ENCODE assay signal across 13 mouse cellular contexts in the genomic region with DNA sequence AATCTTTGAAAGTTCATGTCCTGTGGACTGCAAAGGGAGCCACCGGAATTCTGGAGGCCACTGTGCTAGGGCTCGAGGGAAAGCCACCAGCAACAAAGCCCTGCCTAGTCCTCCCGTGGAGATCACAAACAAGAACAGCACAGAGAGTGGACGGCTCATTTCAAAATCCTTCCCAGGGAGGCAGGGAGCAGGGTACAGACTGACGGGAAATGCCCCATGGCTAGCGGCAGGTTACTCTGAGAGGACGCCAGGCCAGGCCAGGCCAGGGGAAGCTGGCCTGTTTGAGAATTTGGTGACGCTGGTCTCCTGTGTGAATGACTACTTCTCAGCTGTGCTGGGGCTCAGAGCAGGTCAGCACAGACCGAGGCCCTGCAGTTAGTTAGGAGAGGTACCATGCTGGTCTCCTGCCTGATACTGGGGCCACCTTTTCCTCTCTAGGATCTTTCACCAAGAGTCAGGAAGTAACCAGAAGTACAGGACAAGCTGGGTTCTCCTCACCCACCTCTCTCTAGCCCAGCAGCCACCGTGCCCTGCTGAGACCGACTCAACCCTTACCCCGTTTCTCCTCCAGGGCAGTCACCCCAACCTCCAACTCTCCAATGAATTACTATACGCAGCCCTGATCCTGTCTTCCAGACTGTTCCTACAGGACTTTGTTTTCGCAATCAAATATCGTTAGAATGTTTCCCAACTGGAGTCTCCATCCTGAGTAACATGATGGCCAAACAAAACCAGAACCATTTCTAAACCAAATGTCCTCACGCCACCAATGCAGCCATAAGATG.
"Had no signal": no experiment of that assay in that cellular context is flagged by ENCODE, and none has a peak within 500 bp of the region (broad histone marks: within the 10 kb centered on the region; RNA-seq: fewer than 3 reads in every experiment).

No protein-coding gene starts in this region.

- H3K4me1 ChIP-seq: limb, embryonic 15.5 days; midbrain, embryonic 15.5 days had no signal

- H3K9me3 ChIP-seq: limb, embryonic 15.5 days; megakaryocyte, embryonic 14.5 days; midbrain, embryonic 15.5 days had no signal

- H3K27me3 ChIP-seq: limb, embryonic 15.5 days; megakaryocyte, embryonic 14.5 days had no signal

- H3K27ac ChIP-seq: limb, embryonic 15.5 days; macrophage; midbrain, embryonic 15.5 days; stomach, postnatal 0 days had no signal

- H3K4me2 ChIP-seq: limb, embryonic 15.5 days; midbrain, embryonic 11.5 days; midbrain, embryonic 15.5 days had no signal

- H3K9ac ChIP-seq: limb, embryonic 15.5 days; midbrain, embryonic 15.5 days had no signal

- ATAC-seq: intestine, postnatal 0 days; midbrain, embryonic 15.5 days had no signal

- DNase-seq: kidney, postnatal 10 days; layer of hippocampus, postnatal 36 days; lung, adult 2 months; lung, postnatal 14 days; right cerebral cortex, postnatal 14 days; thymus, postnatal 4 days had no signal

- H3K4me3 ChIP-seq: limb, embryonic 15.5 days; megakaryocyte, embryonic 14.5 days; midbrain, embryonic 15.5 days had no signal
